Mouse (Mus musculus) erythroblast, embryonic 14.5 days (primary cell): Measurements from ENCODE around the gene Fbxl18. TPM values are rescaled to one million over a fixed set of nuclear protein-coding genes. Genes with fewer than 3 reads are reported as not detected.

Experiments used
- H3K27me3 ChIP-seq: 2 replicates; pipeline ENCODE4 v1.6.1; 2012; ENCODE audit warnings: inconsistent platforms; ENCODE audit not compliant: control insufficient read depth
- H3K36me3 ChIP-seq: 2 replicates; pipeline ENCODE4 v1.6.1; 2012; ENCODE audit warnings: mild to moderate bottlenecking, inconsistent platforms; ENCODE audit not compliant: control insufficient read depth
- H3K4me1 ChIP-seq: 2 replicates; pipeline ENCODE4 v1.6.1; 2012; ENCODE audit warnings: inconsistent platforms; ENCODE audit not compliant: control insufficient read depth
- H3K4me3 ChIP-seq: replicated peaks from 2 replicates; pipeline ENCODE3; 2012; ENCODE audit warnings: moderate library complexity, mild to moderate bottlenecking, inconsistent platforms
- H3K9me3 ChIP-seq: 2 replicates; pipeline ENCODE4 v1.6.1; 2012; ENCODE audit warnings: low read length, inconsistent platforms, mixed read lengths; ENCODE audit not compliant: control insufficient read depth
- GATA1 ChIP-seq: IDR thresholded peaks from 2 replicates; pipeline ENCODE4 v1.6.1; 2012; ENCODE audit warnings: low read length, inconsistent platforms, mixed read lengths
- TAL1 ChIP-seq: IDR thresholded peaks from 3 replicates; pipeline ENCODE4 v1.6.1; 2012; ENCODE audit warnings: low read length, inconsistent platforms, mixed read lengths
- polyA plus RNA-seq: library from polyadenylated mRNA; stranded (reverse); fragments of >175 nt; gene quantifications from 2 replicates; pipeline ENCODE4 v1.2.3, GENCODE M21; 2012

Fbxl18 gene
- polyA plus RNA-seq, 1 experiment, result 0.34 TPM

DNA sequence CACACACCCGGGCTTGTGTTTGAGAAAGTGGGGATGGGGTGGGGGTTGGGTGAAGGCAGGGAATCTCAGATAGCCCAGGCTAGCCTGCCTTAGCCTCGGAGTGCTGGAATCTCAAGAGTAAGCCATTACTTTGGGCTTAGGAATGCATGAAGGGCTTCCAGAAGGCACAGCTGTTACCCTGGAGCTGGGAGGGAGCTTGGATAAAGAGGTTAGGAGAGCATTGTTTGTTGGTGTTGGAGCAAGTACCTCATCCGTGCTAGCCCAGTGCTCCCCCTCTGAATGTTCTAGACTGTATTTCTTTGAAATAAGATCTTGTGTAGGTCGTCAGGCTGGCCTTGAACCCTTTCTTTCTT lies 34.2 kb upstream of the Fbxl18 start:
- TF ChIP-seq GATA1 (no peak), TAL1 (no peak)
- Histone ChIP-seq H3K36me3 (no peaks in the 10 kb centered on the region; the same call in none of the 2 replicates), H3K4me1 (peaks cover 84% of the 10 kb centered on the region), H3K9me3 (no peaks in the 10 kb centered on the region), H3K27me3 (no peaks in the 10 kb centered on the region), H3K4me3 (peak overlapping the region; percentile 76)

DNA sequence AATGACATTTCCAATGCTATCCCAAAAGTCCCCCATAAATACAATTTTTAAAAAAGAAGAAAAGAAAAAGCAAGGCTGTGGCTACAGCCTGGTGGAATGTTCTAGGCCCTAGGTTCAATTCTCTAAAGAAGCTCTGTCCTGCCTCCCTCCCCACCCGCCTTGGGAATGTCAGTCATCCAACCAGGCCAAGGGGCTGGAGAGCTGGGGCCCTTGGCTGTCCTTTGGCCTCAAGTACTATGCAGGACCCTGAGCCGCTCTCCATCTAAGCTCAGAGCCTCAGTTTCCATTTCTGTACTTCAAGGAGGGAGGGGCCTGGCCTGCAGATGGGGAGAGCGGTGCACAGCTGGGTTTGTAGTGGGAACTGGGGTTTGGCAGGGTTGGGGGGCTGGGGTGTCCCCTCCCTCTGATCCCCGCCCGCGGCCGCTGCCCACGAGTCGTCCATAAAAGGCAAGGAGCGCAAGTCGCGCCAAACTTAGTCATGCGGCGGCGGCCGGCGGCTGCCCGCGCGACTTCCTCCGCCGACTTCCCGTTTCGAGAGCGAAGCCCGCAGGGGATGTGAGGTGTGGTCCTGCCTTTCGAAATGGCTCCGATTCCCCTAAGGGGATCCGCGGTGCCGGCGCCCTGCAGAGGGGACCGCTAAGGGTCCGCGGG lies 33.7 kb upstream of the Fbxl18 start:
- Histone ChIP-seq H3K36me3 (no peaks in the 10 kb centered on the region; the same call in none of the 2 replicates), H3K27me3 (no peaks in the 10 kb centered on the region), H3K4me3 (peak overlapping the region; percentile 76), H3K9me3 (no peaks in the 10 kb centered on the region), H3K4me1 (peaks cover 89% of the 10 kb centered on the region)
- TF ChIP-seq TAL1 (no peak), GATA1 (no peak)

DNA sequence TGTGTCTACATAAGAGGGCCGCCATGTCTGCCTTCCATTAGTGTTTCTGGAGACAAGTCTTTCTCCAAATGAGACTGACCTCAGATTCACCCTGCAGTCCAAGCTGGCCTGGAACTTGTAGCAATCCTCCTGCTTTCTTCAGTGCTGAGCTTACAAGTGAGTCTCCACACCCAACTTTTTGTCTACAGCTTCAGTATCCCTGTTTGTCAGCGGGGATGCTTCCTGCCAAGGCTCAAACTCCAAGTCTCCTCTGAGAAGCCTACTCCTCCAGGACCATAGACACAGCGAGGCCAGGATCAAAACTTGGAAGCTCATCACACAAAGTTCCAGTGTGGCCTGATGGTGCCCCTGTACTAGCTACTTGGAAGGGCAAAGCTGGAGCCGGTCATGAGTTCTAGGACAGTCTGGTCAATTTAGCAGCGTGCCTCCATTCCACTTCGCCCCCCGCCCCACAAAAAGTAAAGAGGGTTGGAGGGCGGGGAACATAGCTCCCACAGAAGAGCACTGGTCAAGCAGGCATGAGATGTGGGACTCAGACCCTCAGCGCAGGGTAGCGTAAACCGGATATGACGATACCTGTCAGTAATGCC lies 32.2 kb upstream of the Fbxl18 start:
- Histone ChIP-seq H3K36me3 (no peaks in the 10 kb centered on the region; the same call in none of the 2 replicates), H3K9me3 (no peaks in the 10 kb centered on the region), H3K4me1 (peaks cover 92% of the 10 kb centered on the region), H3K4me3 (no peak overlapping the region), H3K27me3 (no peaks in the 10 kb centered on the region)
- no peak for TF ChIP-seq GATA1
- no peak for TF ChIP-seq TAL1

DNA sequence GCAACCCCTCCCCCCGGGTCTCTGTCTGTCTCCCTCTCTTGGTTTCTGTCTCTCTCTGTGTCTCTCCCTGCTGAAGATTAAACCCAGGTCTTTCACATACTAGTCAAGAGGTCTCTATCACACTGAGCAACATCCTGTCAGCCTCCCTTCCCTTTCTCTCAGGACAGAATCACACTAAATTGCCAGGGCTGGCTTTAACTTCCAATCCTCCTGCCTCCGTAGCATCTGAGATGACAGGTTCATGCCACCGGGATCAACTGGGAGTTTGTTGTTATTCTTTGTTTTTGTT lies 31.7 kb upstream of the Fbxl18 start:
- Histone ChIP-seq H3K36me3 (no peaks in the 10 kb centered on the region; the same call in none of the 2 replicates), H3K9me3 (no peaks in the 10 kb centered on the region), H3K4me1 (peaks cover 92% of the 10 kb centered on the region), H3K4me3 (no peak overlapping the region), H3K27me3 (no peaks in the 10 kb centered on the region)
- TF ChIP-seq TAL1 (no peak), GATA1 (no peak)

DNA sequence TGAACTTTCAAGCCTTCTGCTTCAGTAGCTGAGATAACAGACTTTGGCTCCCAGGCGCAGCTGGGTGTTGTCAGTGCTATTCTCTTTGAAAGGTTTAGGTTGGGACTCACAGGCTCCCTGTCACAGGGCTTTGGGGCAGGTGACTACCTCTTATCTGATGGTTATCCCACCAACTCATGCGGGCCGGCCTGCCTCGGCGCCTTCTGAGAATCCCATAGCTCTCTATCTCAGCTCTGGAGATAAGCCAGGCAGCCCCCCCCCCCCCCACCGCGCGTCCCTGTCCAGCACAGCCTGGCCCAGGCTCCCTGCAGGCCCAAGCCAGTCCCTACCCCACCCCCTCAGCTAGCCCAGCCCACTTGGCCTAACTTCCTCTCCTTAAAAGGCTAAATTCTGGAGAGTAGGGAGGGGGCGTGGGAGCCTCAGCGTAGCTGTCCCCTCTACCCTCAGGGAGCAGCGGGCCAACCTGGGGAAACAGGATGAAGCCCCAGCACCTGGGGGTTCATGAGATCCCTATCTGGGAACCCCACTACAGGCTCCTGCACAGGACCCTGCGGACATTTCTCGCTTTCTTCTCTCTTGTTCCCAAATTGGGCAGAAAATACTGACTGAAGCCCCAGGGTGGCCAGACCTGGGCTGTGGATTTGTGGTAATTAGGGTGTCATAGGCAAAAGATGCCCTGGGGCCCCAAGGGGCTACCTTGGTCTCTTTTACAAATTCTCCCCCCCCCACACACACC lies 31.2 kb upstream of the Fbxl18 start:
- H3K9me3 ChIP-seq, result no peaks in the 10 kb centered on the region
- TF ChIP-seq TAL1 (no peak), GATA1 (no peak)
- H3K4me1 ChIP-seq, result peaks cover 92% of the 10 kb centered on the region
- no peak overlapping the region for H3K4me3 ChIP-seq
- H3K27me3 ChIP-seq, result no peaks in the 10 kb centered on the region
- no peaks in the 10 kb centered on the region; the same call in none of the 2 replicates for H3K36me3 ChIP-seq

DNA sequence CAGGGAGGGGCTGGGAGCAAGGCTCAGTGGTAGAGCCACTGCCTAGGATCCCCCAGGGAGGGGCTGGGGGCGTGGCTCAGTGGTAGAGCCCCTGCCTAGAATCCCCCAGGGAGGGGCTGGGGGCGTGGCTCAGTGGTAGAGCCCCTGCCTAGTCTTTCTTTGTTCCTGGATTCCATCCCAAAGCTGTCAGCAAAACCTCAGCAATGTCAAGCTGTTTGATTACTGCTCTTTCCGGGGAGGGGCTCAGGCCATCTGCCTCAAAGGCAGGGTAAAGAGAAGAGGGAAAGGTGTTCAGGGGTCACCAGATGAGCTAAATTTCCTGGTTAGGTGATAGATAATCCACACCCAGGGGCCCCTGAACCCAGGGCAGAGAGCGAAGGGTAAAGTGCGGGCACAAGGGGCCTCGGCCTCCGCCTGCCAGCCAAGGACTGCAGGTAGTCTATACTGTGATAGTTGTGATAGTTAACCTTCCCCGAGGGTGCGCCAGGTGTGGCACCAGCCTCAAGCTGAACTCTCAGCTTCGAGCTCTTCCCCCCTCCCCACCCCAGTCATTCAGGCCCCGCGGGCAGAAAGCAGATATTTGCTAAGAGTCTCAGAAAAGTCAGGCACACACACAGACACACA lies 29.2 kb upstream of the Fbxl18 start:
- no peak overlapping the region for H3K4me3 ChIP-seq
- TF ChIP-seq TAL1 (no peak), GATA1 (no peak)
- H3K36me3 ChIP-seq, result no peaks in the 10 kb centered on the region; the same call in 1 of the 2 replicates
- no peaks in the 10 kb centered on the region for H3K9me3 ChIP-seq
- peaks cover 94% of the 10 kb centered on the region for H3K4me1 ChIP-seq
- no peaks in the 10 kb centered on the region for H3K27me3 ChIP-seq

DNA sequence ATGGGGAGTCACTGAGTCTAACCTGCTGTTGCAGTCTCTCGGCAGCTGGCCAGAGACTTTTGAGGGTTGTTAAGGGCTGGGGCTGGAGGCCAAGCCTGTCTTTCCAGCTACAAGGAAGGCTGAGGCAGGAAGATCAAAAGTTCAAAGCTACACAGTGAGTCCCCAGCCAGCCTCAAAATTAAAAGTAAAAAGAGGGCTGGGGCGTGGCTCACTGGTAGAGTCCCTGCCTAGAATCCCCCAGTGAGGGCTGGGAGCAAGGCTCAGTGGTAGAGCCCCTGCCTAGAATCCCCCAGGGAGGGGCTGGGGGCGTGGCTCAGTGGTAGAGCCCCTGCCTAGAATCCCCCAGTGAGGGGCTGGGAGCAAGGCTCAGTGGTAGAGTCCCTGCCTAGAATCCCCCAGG lies 28.6 kb upstream of the Fbxl18 start:
- peaks cover 94% of the 10 kb centered on the region for H3K4me1 ChIP-seq
- TF ChIP-seq TAL1 (no peak), GATA1 (no peak)
- no peak overlapping the region for H3K4me3 ChIP-seq

DNA sequence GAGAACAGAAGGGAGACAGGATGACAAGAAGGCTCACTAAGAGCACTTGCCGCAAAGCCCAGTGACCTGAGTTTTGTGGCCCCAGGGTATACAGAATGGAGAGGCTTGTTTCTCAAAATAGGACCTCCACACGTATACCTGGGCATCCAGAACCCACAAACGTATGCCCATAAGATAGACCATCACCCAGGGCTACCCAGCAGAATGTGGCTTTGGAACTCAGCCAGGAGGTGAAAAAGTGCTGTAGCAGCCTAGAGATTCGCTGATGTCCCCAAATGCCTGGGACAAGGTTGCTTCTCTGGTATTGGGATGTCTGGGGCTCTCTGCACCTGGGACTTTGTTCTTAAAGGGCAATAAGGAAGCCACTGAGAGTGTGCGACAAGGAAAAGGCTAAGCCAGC lies 27.0 kb upstream of the Fbxl18 start:
- Histone ChIP-seq H3K36me3 (peaks cover 2% of the 10 kb centered on the region; the same call in 1 of the 2 replicates), H3K9me3 (peaks cover 2% of the 10 kb centered on the region; the same call in 1 of the 2 replicates), H3K4me1 (peaks cover 85% of the 10 kb centered on the region), H3K27me3 (no peaks in the 10 kb centered on the region), H3K4me3 (no peak overlapping the region)
- TF ChIP-seq TAL1 (no peak), GATA1 (no peak)

More for the DNA sequence above, 28.6 kb upstream of the Fbxl18 start:
- Histone ChIP-seq H3K27me3 (no peaks in the 10 kb centered on the region), H3K9me3 (no peaks in the 10 kb centered on the region), H3K36me3 (no peaks in the 10 kb centered on the region; the same call in 1 of the 2 replicates)

DNA sequence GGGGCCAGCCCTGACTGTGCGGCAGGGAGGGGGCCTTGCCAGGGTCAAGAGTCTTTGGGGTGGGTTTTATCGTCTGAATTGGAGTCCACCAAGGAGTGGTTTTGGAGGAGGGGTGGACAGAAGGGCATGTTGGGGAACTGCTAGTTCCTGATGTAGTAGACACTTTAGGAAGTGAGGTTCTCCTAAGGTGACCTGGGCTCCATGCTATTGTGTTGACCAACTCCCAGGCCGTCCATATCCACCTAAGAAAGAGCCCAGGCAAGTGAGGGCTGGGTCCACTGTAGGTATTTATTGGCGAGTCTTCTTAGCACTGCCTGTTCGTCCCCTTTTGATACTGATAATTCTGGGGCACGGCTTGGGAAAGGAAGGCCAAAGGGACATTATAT lies 25.8 kb upstream of the Fbxl18 start:
- Histone ChIP-seq H3K27me3 (no peaks in the 10 kb centered on the region), H3K9me3 (peaks cover 3% of the 10 kb centered on the region; the same call in 1 of the 2 replicates), H3K36me3 (peaks cover 2% of the 10 kb centered on the region; the same call in 1 of the 2 replicates), H3K4me3 (peak overlapping the region; percentile 60), H3K4me1 (peaks cover 77% of the 10 kb centered on the region)
- no peak for TF ChIP-seq TAL1
- TF ChIP-seq GATA1, result no peak
